Mouse (Mus musculus): ENCODE data around the gene Golga4. TPM values are rescaled to one million over a fixed set of nuclear protein-coding genes. Genes with fewer than 3 reads are reported as not detected.

The Golga4 gene
- polyA plus RNA-seq, 1 experiment from 2014 or later = 52.5 TPM

GRCm38 (mm10) chr9:118618732-118619250 lies 112.7 kb downstream of the Golga4 start:
- H3K36me3 ChIP-seq (ENCODE audit: control insufficient read depth, insufficient read depth) = no peaks in the 10 kb centered on the region
- WGBS = 83% methylated on average over 3 of the region's 3 CpGs
- no peaks in the 10 kb centered on the region for H3K9me3 ChIP-seq (ENCODE audit: control insufficient read depth)
- no peak overlapping the region for H3K27ac ChIP-seq (ENCODE audit: low read depth, low read length)
- H3K4me2 ChIP-seq (replicated peaks; ENCODE audit: low read depth) = no peak overlapping the region
- H3K27me3 ChIP-seq (replicated peaks; ENCODE audit: control insufficient read depth, insufficient read depth, low read length) = no peaks in the 10 kb centered on the region
- TF ChIP-seq CTCF (IDR thresholded peaks at IDR 0.05; ENCODE audit: low read depth) = no peak
- H3K4me1 ChIP-seq (replicated peaks; ENCODE audit: control insufficient read depth, insufficient read depth, low read length) = no peaks in the 10 kb centered on the region
- H3K9ac ChIP-seq (ENCODE audit: low read depth, low read length) = no peak overlapping the region
- no peak for ATAC-seq
- H3K4me3 ChIP-seq (ENCODE audit: low read depth, low read length) = no peak overlapping the region

- TF ChIP-seq CTCF (IDR thresholded peaks at IDR 0.05; ENCODE audit: low read depth) = no peak
- 44% methylated on average over 4 of the region's 4 CpGs for WGBS
These were observed 114.7 kb downstream of the Golga4 start for GRCm38 (mm10) chr9:118620807-118621206.

GRCm38 (mm10) chr9:118621691-118622090 lies 115.6 kb downstream of the Golga4 start:
- Histone ChIP-seq H3K27me3 (replicated peaks; ENCODE audit: control insufficient read depth, insufficient read depth, low read length) (no peaks in the 10 kb centered on the region), H3K9me3 (ENCODE audit: control insufficient read depth) (no peaks in the 10 kb centered on the region), H3K4me2 (replicated peaks; ENCODE audit: low read depth) (no peak overlapping the region), H3K27ac (ENCODE audit: low read depth, low read length) (no peak overlapping the region), H3K4me3 (ENCODE audit: low read depth, low read length) (no peak overlapping the region), H3K4me1 (replicated peaks; ENCODE audit: control insufficient read depth, insufficient read depth, low read length) (no peaks in the 10 kb centered on the region), H3K36me3 (ENCODE audit: control insufficient read depth, insufficient read depth) (no peaks in the 10 kb centered on the region), H3K9ac (ENCODE audit: low read depth, low read length) (no peak overlapping the region)
- WGBS = 92% methylated on average over 6 of the region's 6 CpGs
- ATAC-seq = no peak
- no peak for TF ChIP-seq CTCF (IDR thresholded peaks at IDR 0.05; ENCODE audit: low read depth)

More at GRCm38 (mm10) chr9:118620807-118621206, 114.7 kb downstream of the Golga4 start:
- ATAC-seq = no peak
- H3K27ac ChIP-seq (ENCODE audit: low read depth, low read length) = no peak overlapping the region
- H3K4me3 ChIP-seq (ENCODE audit: low read depth, low read length) = no peak overlapping the region
- no peaks in the 10 kb centered on the region for H3K4me1 ChIP-seq (replicated peaks; ENCODE audit: control insufficient read depth, insufficient read depth, low read length)
- H3K4me2 ChIP-seq (replicated peaks; ENCODE audit: low read depth) = no peak overlapping the region
- H3K36me3 ChIP-seq (ENCODE audit: control insufficient read depth, insufficient read depth) = no peaks in the 10 kb centered on the region
- no peaks in the 10 kb centered on the region for H3K27me3 ChIP-seq (replicated peaks; ENCODE audit: control insufficient read depth, insufficient read depth, low read length)
- H3K9ac ChIP-seq (ENCODE audit: low read depth, low read length) = no peak overlapping the region
- no peaks in the 10 kb centered on the region for H3K9me3 ChIP-seq (ENCODE audit: control insufficient read depth)

- Histone ChIP-seq H3K4me1 (replicated peaks; ENCODE audit: control insufficient read depth, insufficient read depth, low read length) (no peaks in the 10 kb centered on the region), H3K9me3 (ENCODE audit: control insufficient read depth) (no peaks in the 10 kb centered on the region), H3K4me2 (replicated peaks; ENCODE audit: low read depth) (no peak overlapping the region), H3K27ac (ENCODE audit: low read depth, low read length) (no peak overlapping the region), H3K9ac (ENCODE audit: low read depth, low read length) (no peak overlapping the region), H3K4me3 (ENCODE audit: low read depth, low read length) (no peak overlapping the region), H3K27me3 (replicated peaks; ENCODE audit: control insufficient read depth, insufficient read depth, low read length) (no peaks in the 10 kb centered on the region), H3K36me3 (ENCODE audit: control insufficient read depth, insufficient read depth) (no peaks in the 10 kb centered on the region; the same call in 1 of the 2 replicates)
- no peak for ATAC-seq
- no peak for TF ChIP-seq CTCF (IDR thresholded peaks at IDR 0.05; ENCODE audit: low read depth)
- WGBS = 69% methylated on average over 18 of the region's 18 CpGs
These were observed 116.5 kb downstream of the Golga4 start for GRCm38 (mm10) chr9:118622376-118623166.

- no peaks in the 10 kb centered on the region for H3K9me3 ChIP-seq (ENCODE audit: control insufficient read depth)
- no peak overlapping the region for H3K4me3 ChIP-seq (ENCODE audit: low read depth, low read length)
- H3K4me1 ChIP-seq (replicated peaks; ENCODE audit: control insufficient read depth, insufficient read depth, low read length) = no peaks in the 10 kb centered on the region
- ATAC-seq = no peak
- H3K27ac ChIP-seq (ENCODE audit: low read depth, low read length) = no peak overlapping the region
- no peak overlapping the region for H3K4me2 ChIP-seq (replicated peaks; ENCODE audit: low read depth)
- 72% methylated on average over 9 of the region's 9 CpGs for WGBS
- no peaks in the 10 kb centered on the region for H3K27me3 ChIP-seq (replicated peaks; ENCODE audit: control insufficient read depth, insufficient read depth, low read length)
- H3K9ac ChIP-seq (ENCODE audit: low read depth, low read length) = no peak overlapping the region
- no peak for TF ChIP-seq CTCF (IDR thresholded peaks at IDR 0.05; ENCODE audit: low read depth)
- H3K36me3 ChIP-seq (ENCODE audit: control insufficient read depth, insufficient read depth) = no peaks in the 10 kb centered on the region; the same call in 1 of the 2 replicates
These were observed 117.4 kb downstream of the Golga4 start for GRCm38 (mm10) chr9:118623483-118623882.

- no peak overlapping the region for H3K27ac ChIP-seq (ENCODE audit: low read depth, low read length)
- H3K9ac ChIP-seq (ENCODE audit: low read depth, low read length) = no peak overlapping the region
- no peak overlapping the region for H3K4me3 ChIP-seq (ENCODE audit: low read depth, low read length)
- WGBS = 69% methylated on average over 7 of the region's 7 CpGs
- no peaks in the 10 kb centered on the region for H3K9me3 ChIP-seq (ENCODE audit: control insufficient read depth)
- H3K36me3 ChIP-seq (ENCODE audit: control insufficient read depth, insufficient read depth) = no peaks in the 10 kb centered on the region; the same call in 1 of the 2 replicates
- H3K4me2 ChIP-seq (replicated peaks; ENCODE audit: low read depth) = no peak overlapping the region
- H3K4me1 ChIP-seq (replicated peaks; ENCODE audit: control insufficient read depth, insufficient read depth, low read length) = no peaks in the 10 kb centered on the region
- no peak for TF ChIP-seq CTCF (IDR thresholded peaks at IDR 0.05; ENCODE audit: low read depth)
- ATAC-seq = no peak
- H3K27me3 ChIP-seq (replicated peaks; ENCODE audit: control insufficient read depth, insufficient read depth, low read length) = no peaks in the 10 kb centered on the region
These were observed 118.1 kb downstream of the Golga4 start for GRCm38 (mm10) chr9:118624146-118624545.
